Mouse (Mus musculus) stomach, embryonic 14.5 days (tissue): ENCODE data around the gene Sec14l2. TPM values are rescaled to one million over a fixed set of nuclear protein-coding genes. Genes with fewer than 3 reads are reported as not detected.

ENCODE experiments used
- ATAC-seq: fragments of 200-750 bp; cut with Nextera tagmentation; 2 replicates; pipeline ENCODE4 v1.8.0; 2017; ENCODE audit warnings: low read depth, moderate TSS enrichment; ENCODE audit not compliant: insufficient number of reproducible peaks, insufficient read depth, low FRiP score
- H3K27ac ChIP-seq: fragments of 300-500 bp; sonication (generic); 2 replicates; pipeline ENCODE4 v1.5.1; 2014; ENCODE audit warnings: mild to moderate bottlenecking, low read length, moderate library complexity, mixed read lengths
- H3K27me3 ChIP-seq: fragments of 300-500 bp; sonication (generic); 2 replicates; pipeline ENCODE4 v1.6.1; 2014; ENCODE audit warnings: low read length, control low read depth, mixed read lengths; ENCODE audit not compliant: control insufficient read depth, insufficient read depth
- H3K36me3 ChIP-seq: fragments of 300-500 bp; sonication (generic); 2 replicates; pipeline ENCODE4 v1.6.1; 2014; ENCODE audit warnings: mild to moderate bottlenecking, control low read depth, low read length, moderate library complexity, mixed read lengths; ENCODE audit not compliant: control insufficient read depth, insufficient read depth
- H3K4me1 ChIP-seq: fragments of 300-500 bp; sonication (generic); 2 replicates; pipeline ENCODE4 v1.6.1; 2014; ENCODE audit warnings: low read length, control low read depth, mixed read lengths; ENCODE audit not compliant: control insufficient read depth, insufficient read depth
- H3K4me2 ChIP-seq: fragments of 300-500 bp; sonication (generic); replicated peaks from 2 replicates; pipeline ENCODE4 v1.6.1; 2014; ENCODE audit warnings: low read depth, low read length, control low read depth
- H3K4me3 ChIP-seq: fragments of 300-500 bp; sonication (generic); 2 replicates; pipeline ENCODE4 v1.5.1; 2014; ENCODE audit warnings: low read depth, low read length, control low read depth
- H3K9ac ChIP-seq: fragments of 300-500 bp; sonication (generic); replicated peaks from 2 replicates; pipeline ENCODE4 v1.6.1; 2014; ENCODE audit warnings: low read depth, mild to moderate bottlenecking, control low read depth, low read length, moderate library complexity, mixed read lengths
- H3K9me3 ChIP-seq: fragments of 300-500 bp; sonication (generic); 2 replicates; pipeline ENCODE4 v1.6.1; 2016; ENCODE audit warnings: low read depth, low read length, control low read depth; ENCODE audit not compliant: control insufficient read depth
- WGBS: fragments of 180-500 bp; shearing (Covaris S2); extraction: QIAGEN DNeasy Blood & Tissue Kit; methylation state at CpG from one replicate; pipeline ENCODE4 v1.1.7; 2014; 5-methylcytosine and 5-hydroxymethylcytosine counted together
- polyA plus RNA-seq: library from polyadenylated mRNA; unstranded; fragments of >200 nt; fragmentation: Nextera tagmentation; extraction: Ambion mirVana; gene quantifications from 2 replicates; pipeline ENCODE4 v1.2.1, GENCODE M21; 2014

Sec14l2 gene
- polyA plus RNA-seq, 1 experiment from 2014 or later, result 1.4 TPM

DNA sequence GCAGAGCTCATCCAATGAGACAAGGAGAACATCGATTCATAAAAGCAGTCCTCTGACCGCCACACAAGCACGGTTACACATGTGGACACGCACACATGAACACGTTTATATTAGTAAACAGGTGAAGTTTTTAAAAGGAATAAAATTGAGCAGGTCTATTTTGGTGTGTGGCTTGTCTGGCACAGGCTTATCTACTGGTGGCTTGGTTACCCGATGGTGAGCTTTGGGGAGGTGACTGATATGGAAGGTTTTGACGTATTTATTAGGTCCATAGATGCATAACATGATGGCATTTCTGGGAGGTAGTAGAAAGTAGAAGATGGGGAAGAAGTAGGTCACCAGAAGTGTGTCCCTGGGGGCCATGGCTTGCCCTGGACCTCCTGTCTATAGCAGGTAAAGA, 30.5 kb upstream of the Sec14l2 start:
- Histone ChIP-seq H3K27me3 (no peaks in the 10 kb centered on the region), H3K27ac (no peak overlapping the region), H3K4me1 (no peaks in the 10 kb centered on the region), H3K36me3 (no peaks in the 10 kb centered on the region), H3K9me3 (no peaks in the 10 kb centered on the region), H3K9ac (no peak overlapping the region), H3K4me3 (no peak overlapping the region), H3K4me2 (no peak overlapping the region)
- 91% methylated on average over 7 of the region's 7 CpGs for WGBS
- ATAC-seq, result no peak

DNA sequence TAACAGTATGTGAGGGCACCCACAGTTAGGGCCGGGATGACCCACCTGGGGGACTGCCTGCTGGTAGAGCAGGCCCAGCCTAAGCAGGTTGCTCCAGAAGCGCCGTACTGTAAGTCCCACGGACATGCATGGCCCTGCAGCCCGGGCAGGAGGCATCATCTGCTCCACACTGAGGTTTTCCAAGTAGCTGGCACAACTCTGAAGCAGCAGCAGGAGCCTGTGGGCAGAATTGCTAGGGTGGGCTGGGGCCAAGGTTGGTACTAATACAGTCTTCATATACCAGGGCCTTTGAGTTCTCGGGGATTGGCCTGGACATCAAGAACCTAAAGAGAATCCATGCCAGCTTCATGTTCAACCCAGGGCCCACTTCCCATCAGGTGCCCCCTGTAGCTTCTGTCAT, 26.7 kb upstream of the Sec14l2 start:
- Histone ChIP-seq H3K4me3 (no peak overlapping the region), H3K27ac (no peak overlapping the region), H3K4me2 (no peak overlapping the region), H3K4me1 (no peaks in the 10 kb centered on the region), H3K9ac (no peak overlapping the region), H3K36me3 (no peaks in the 10 kb centered on the region), H3K27me3 (no peaks in the 10 kb centered on the region), H3K9me3 (no peaks in the 10 kb centered on the region)
- WGBS, result 92% methylated on average over 6 of the region's 6 CpGs
- no peak for ATAC-seq

DNA sequence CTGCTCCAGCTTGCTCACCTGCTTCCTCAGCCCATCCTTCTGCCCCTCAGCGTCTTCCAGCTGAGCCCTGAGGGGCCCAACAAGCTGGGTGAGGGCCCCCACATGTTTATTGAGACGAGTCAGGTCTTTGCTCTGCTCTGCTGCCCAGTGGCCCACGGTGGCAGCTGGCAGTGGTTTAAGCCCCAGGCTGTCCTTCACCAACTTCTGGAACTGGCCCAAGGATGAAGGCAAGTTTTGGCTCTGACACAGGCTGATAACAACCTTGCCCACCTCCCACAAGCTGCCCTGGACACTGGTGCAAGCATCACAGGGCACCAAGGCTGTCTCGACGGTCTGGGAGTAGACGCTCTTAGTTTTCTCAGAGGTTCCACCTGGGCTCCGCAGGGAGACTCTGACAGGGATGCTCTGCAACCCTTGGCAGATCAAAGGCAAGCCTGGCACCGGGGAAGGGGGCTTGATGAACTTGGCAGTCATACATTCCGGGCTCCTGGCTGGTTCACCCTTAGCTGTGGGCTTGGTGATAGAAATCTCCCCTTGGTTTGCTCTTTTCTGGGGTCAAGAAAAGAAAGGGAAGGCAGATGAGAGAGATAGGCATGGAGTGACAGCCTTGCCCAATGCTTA, 25.4 kb upstream of the Sec14l2 start:
- H3K27me3 ChIP-seq, result no peaks in the 10 kb centered on the region
- H3K9ac ChIP-seq, result no peak overlapping the region
- no peak for ATAC-seq
- H3K4me1 ChIP-seq, result no peaks in the 10 kb centered on the region
- 82% methylated on average over 9 of the region's 9 CpGs for WGBS
- no peak overlapping the region for H3K4me2 ChIP-seq
- H3K9me3 ChIP-seq, result no peaks in the 10 kb centered on the region
- H3K27ac ChIP-seq, result no peak overlapping the region
- no peaks in the 10 kb centered on the region for H3K36me3 ChIP-seq
- H3K4me3 ChIP-seq, result no peak overlapping the region

DNA sequence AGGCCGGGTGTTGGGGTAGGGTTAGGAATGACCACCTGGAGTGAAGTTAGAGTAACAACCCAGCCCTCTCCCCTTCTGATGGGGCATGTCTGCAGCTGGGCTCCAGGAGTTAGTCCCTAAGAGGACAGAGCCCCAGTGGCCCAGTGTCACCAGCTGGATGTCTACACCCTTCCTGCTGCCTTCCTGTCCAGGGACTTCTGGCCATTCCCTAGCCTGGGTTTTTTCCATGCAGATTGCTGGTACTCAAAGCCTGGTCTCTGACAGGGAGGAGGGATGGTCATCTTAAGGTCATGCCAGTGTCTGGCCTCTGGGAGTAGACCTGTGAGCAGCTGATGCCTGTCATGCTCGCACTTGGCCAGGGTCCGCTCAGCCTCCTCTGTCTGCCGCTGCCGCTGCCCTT, 24.9 kb upstream of the Sec14l2 start:
- H3K36me3 ChIP-seq, result no peaks in the 10 kb centered on the region
- ATAC-seq, result no peak
- WGBS, result 85% methylated on average over 5 of the region's 5 CpGs

DNA sequence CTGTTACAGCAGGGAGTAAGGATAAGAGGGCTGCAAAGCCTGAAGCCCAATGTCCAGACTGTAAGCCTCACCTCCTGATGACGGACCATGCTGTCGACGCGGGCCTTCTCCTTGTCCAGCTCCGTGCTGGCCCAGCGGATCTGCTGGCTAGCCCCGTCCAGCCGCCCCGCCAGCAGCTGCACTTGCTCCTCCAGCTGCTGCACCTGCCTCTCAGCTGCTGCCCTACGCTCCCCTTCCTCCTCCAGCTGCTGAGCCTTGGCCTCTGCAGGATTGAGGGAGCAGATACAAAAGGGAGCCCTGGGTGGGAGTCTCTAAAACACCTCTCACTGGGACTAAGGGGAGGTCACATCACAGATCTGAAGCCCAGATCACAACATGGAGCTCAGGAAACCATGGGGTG, 23.9 kb upstream of the Sec14l2 start:
- no peak overlapping the region for H3K27ac ChIP-seq
- H3K9ac ChIP-seq, result no peak overlapping the region
- no peaks in the 10 kb centered on the region for H3K27me3 ChIP-seq
- no peak for ATAC-seq
- H3K4me1 ChIP-seq, result no peaks in the 10 kb centered on the region
- 0 out of 2 replicates have a peak, but pooled peaks cover 2% of the 10 kb centered on the region for H3K36me3 ChIP-seq
- H3K4me2 ChIP-seq, result no peak overlapping the region
- WGBS, result 85% methylated on average over 10 of the region's 10 CpGs
- H3K4me3 ChIP-seq, result no peak overlapping the region
- no peaks in the 10 kb centered on the region for H3K9me3 ChIP-seq

More for the DNA sequence above, 24.9 kb upstream of the Sec14l2 start:
- H3K9me3 ChIP-seq, result no peaks in the 10 kb centered on the region
- no peak overlapping the region for H3K4me3 ChIP-seq
- no peaks in the 10 kb centered on the region for H3K27me3 ChIP-seq
- H3K4me2 ChIP-seq, result no peak overlapping the region
- H3K9ac ChIP-seq, result no peak overlapping the region
- no peak overlapping the region for H3K27ac ChIP-seq
- H3K4me1 ChIP-seq, result no peaks in the 10 kb centered on the region

DNA sequence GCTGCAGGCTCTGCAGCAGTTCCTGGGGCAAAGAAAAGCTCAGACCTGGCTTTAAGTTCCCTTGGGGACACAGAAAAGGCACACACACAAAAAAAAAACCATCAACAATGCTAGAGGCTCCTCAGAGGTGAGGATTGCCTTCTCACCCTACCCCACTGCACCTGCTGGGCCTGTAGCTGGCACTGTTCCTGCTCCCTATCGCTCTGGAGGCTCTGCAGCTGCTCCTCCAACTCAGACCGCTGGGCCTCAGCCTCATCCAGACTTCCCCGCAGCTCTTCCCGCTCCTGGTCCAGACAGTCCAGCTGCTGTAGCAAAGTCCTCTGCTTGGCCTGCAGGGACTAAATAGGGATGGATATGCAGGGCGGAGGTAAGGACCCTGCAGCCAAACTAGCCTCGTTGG, 23.2 kb upstream of the Sec14l2 start:
- no peak for ATAC-seq
- no peaks in the 10 kb centered on the region for H3K4me1 ChIP-seq
- H3K9me3 ChIP-seq, result no peaks in the 10 kb centered on the region
- WGBS, result 74% methylated on average over 6 of the region's 6 CpGs
- H3K27ac ChIP-seq, result no peak overlapping the region
- H3K27me3 ChIP-seq, result no peaks in the 10 kb centered on the region
- peaks cover 7% of the 10 kb centered on the region for H3K36me3 ChIP-seq
- H3K4me2 ChIP-seq, result no peak overlapping the region
- no peak overlapping the region for H3K9ac ChIP-seq
- H3K4me3 ChIP-seq, result no peak overlapping the region

DNA sequence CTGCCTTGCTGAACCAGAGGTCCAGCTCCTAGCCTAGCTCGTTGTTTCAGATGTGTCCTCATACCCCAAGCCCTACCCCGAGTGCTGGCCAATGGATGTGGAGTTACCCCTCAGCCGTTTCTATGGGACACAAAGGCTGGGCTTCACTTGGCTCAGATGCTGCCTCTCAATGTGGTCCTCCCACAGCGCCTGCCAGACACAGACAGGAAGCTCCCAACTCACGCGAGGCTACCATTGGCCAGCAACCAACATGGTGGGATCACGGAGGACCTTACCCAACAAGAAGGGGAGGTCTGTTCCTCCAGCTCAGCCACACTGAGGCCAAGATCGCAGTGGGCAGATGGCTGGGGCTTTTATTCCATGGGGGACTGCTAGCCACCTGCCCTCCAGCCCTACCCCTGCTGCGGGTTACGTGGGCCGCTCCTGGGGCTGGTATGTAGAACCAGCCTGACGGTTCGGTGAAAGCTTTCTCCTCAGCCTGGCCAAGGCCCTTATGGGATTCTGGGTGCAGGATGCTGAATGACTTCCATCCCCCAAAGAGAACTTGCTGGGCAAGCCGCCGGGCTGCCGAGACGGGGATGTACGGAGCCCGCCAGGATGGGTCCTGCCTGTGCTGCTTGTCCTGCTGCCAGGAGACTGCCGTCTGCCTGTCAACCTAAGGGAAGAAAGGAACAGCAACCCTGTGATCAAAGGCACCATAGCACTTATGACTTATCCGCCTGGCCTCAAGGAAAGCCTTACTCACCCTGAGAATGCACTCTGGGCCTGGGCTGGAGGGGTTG, 20.3 kb upstream of the Sec14l2 start:
- ATAC-seq, result no peak
- WGBS, result 90% methylated on average over 21 of the region's 21 CpGs
- H3K4me2 ChIP-seq, result no peak overlapping the region
- H3K27me3 ChIP-seq, result no peaks in the 10 kb centered on the region
- no peak overlapping the region for H3K27ac ChIP-seq
- H3K36me3 ChIP-seq, result peaks cover 28% of the 10 kb centered on the region
- no peak overlapping the region for H3K9ac ChIP-seq
- no peaks in the 10 kb centered on the region for H3K9me3 ChIP-seq
- no peak overlapping the region for H3K4me3 ChIP-seq
- no peaks in the 10 kb centered on the region for H3K4me1 ChIP-seq

DNA sequence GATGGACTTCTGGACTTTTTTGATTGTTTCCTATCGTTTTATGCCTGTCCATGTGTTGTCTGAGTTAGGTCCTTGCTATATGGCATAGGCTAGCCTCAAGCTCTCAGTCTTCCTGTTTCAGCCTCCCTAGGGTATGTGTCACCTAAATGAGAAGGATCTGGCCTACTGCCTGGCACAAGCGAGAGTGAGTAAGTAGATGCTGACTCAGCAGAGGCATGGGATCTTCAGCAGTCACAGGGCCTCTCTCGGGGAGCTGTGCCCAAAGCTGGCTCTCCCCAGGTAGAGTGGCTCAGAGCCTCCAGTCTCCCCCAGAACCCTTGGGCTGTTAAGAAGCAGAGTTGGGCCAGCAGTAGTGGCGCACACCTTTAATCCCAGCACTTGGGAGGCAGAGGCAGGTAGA, 19.1 kb upstream of the Sec14l2 start:
- no peak overlapping the region for H3K27ac ChIP-seq
- H3K4me2 ChIP-seq, result no peak overlapping the region
- H3K27me3 ChIP-seq, result no peaks in the 10 kb centered on the region
- H3K9ac ChIP-seq, result no peak overlapping the region
- no peaks in the 10 kb centered on the region for H3K9me3 ChIP-seq
- H3K4me1 ChIP-seq, result no peaks in the 10 kb centered on the region
- 85% methylated on average over 4 of the region's 4 CpGs for whole genome bisulfite sequencing
- no peak overlapping the region for H3K4me3 ChIP-seq
- H3K36me3 ChIP-seq, result peaks cover 33% of the 10 kb centered on the region
- ATAC-seq, result no peak
